Mouse (Mus musculus): ENCODE data around the gene Lsamp.

- no peak for TF ChIP-seq EP300 (IDR thresholded peaks at IDR 0.05; ENCODE audit: low read depth)
- no peak for TF ChIP-seq CTCF (IDR thresholded peaks at IDR 0.05; ENCODE audit: low read depth)
Measured at GRCm38 (mm10) chr16:41275999-41276671, 1292.0 kb downstream of the Lsamp start.
